Mouse (Mus musculus) embryonic facial prominence, embryonic 15.5 days (tissue): ENCODE data around the gene Sprr2a3. TPM values are rescaled to one million over a fixed set of nuclear protein-coding genes. Genes with fewer than 3 reads are reported as not detected.
"Not testable (repeated sequence)": the region's sequence is repeated elsewhere in the genome, so short reads cannot be mapped to it uniquely, and the experiment has no call there.

Source experiments
- ATAC-seq: fragments of 200-750 bp; cut with Nextera tagmentation; 2 replicates; pipeline ENCODE4 v1.8.0; 2017; ENCODE audit warnings: low read depth, moderate TSS enrichment; ENCODE audit not compliant: insufficient number of reproducible peaks, low FRiP score, low TSS enrichment
- H3K27ac ChIP-seq: fragments of 300-500 bp; sonication (generic); replicated peaks from 2 replicates; pipeline ENCODE4 v1.5.1; 2015; ENCODE audit warnings: mild to moderate bottlenecking, inconsistent platforms
- H3K27me3 ChIP-seq: fragments of 300-500 bp; sonication (generic); 2 replicates; pipeline ENCODE4 v1.6.1; 2015; ENCODE audit warnings: inconsistent platforms
- H3K36me3 ChIP-seq: fragments of 300-500 bp; sonication (generic); 2 replicates; pipeline ENCODE4 v1.6.1; 2015; ENCODE audit warnings: mild to moderate bottlenecking, inconsistent platforms
- H3K4me1 ChIP-seq: fragments of 300-500 bp; sonication (generic); 2 replicates; pipeline ENCODE4 v1.6.1; 2015; ENCODE audit warnings: inconsistent platforms
- H3K4me2 ChIP-seq: fragments of 300-500 bp; sonication (generic); replicated peaks from 2 replicates; pipeline ENCODE4 v1.6.1; 2015; ENCODE audit warnings: mild to moderate bottlenecking, inconsistent platforms
- H3K4me3 ChIP-seq: fragments of 300-500 bp; sonication (generic); replicated peaks from 2 replicates; pipeline ENCODE4 v1.5.1; 2015; ENCODE audit warnings: mild to moderate bottlenecking, inconsistent platforms
- H3K9ac ChIP-seq: fragments of 300-500 bp; sonication (generic); 2 replicates; pipeline ENCODE4 v1.6.1; 2015; ENCODE audit warnings: inconsistent platforms
- H3K9me3 ChIP-seq: fragments of 300-500 bp; sonication (generic); replicated peaks from 2 replicates; pipeline ENCODE4 v1.6.1; 2016; ENCODE audit warnings: inconsistent platforms
- WGBS: fragments of 180-500 bp; shearing (Covaris S2); methylation state at CpG from one replicate; pipeline ENCODE4 v1.1.7; 2015; 5-methylcytosine and 5-hydroxymethylcytosine counted together
- polyA plus RNA-seq: library from polyadenylated mRNA; unstranded; fragments of >200 nt; fragmentation: Nextera tagmentation; extraction: Ambion mirVana; gene quantifications from 2 replicates; pipeline ENCODE4 v1.2.1, GENCODE M21; 2015

The Sprr2a3 gene
- polyA plus RNA-seq, result 0.39 TPM in 1 of 2 replicates, not detected in the other

DNA sequence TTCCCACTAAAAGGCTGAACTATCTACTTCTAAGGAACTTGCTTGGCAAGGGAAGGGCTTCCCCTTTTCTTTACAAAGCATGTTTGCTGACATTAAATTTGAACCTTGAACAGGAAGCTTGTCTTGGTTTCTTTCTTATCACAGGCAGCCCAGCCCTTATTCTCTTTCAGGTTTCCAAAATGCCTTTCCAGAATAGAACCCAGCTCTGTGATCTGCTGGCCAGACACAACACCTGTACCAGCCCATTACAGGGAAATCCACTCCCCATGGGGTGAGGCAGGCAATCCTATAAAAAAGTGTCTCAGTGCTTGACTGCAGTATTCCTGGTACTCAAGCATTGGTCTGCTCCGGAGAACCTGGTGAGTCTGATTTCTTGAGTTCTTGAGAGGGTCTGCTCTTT is at the start of gene Sprr2a3:
Gene Sprr2a3 (plus strand): TSS at position 317 of the 400 bp plus-strand sequence.
- H3K4me2 ChIP-seq, H3K27me3 ChIP-seq, H3K27ac ChIP-seq, H3K9ac ChIP-seq, H3K36me3 ChIP-seq, H3K9me3 ChIP-seq, H3K4me3 ChIP-seq, H3K4me1 ChIP-seq, ATAC-seq: not testable (repeated sequence)
- 76% methylated on average over 1 of the region's 1 CpGs for WGBS

DNA sequence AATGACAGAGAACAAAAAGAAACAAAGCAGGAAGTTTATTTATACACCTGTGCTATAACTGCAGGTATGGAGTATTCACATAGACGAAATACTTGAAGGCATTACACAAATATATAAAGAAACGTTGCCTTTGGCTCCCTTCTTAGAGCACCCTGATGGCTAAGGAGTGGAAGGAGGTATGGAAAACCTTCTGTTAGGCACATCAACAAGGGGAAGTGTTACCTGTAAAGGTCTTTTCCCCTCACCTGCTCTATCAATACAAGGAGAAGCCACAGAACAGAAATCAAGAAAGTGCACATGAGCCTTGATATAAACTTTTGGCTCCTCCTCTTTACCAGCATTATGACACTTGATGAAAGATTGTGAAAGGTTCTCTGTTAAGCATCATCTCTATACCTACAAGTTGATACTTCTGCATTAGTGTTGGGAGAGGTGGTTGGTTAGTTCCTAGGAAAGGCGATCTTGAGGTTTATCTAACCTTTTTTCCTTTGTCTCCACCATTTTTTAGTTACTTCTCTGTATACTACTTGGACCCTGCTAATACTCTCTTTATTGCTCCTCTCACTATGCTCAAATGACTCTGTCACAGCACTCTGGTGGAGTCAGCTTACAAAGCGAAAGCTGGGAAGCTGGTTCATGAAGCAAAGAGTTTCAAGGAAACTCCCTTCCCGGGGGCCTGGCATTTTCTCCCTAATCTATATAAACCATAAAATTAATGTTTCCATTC is 48.6 kb upstream of the Sprr2a3 start:
- no CpG with 5 or more reads among the region's 5 CpGs for WGBS

DNA sequence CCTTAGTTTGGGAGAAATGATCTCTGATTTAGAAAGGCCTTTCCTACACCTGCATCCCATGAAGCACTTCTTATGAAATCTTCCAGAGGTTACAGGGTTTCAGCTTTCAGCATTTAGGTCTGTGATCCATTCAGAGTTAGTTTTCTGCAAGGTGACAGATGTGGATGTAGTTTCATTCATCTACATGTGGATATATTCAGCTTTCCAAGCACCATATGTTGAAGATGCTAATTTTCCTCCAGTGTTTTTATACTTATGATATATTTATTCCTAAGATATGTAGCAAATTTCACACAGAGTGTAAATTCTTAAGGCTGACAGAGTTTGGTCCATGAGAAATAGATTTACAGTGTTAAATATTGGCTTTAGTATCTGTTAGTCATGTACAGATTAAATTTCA is 46.5 kb upstream of the Sprr2a3 start:
- H3K4me3 ChIP-seq, H3K9ac ChIP-seq, H3K9me3 ChIP-seq, H3K36me3 ChIP-seq, H3K27me3 ChIP-seq, H3K4me2 ChIP-seq, H3K4me1 ChIP-seq, ATAC-seq, H3K27ac ChIP-seq: not testable (repeated sequence)

More for the DNA sequence above, 48.6 kb upstream of the Sprr2a3 start:
- H3K4me1 ChIP-seq, H3K4me2 ChIP-seq, H3K36me3 ChIP-seq, H3K27me3 ChIP-seq, H3K4me3 ChIP-seq, H3K27ac ChIP-seq, H3K9me3 ChIP-seq, H3K9ac ChIP-seq: not testable (repeated sequence)
- ATAC-seq, result 0 out of 2 replicates have a peak, but pooled peaks have one; percentile 43

DNA sequence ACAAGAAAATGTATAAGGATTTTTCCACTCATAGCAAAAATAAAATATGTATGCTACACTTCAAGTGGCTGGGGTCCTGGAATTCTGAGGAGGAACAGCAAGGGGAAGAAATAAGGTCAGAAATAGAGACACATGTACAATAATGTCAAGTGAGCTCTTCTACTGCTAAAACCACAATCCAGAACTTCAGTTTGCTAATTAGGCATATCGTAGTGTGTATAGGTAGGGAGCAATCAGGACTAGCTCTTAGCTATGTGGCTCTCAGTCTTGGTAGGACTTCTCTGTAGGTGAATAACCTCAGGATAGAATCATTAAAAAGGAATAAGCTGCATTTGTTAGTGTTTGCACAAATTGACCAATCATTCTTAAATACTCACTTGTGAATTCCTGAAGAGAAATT is 46.0 kb upstream of the Sprr2a3 start:
- H3K36me3 ChIP-seq, H3K4me1 ChIP-seq, H3K9ac ChIP-seq, H3K27ac ChIP-seq, H3K27me3 ChIP-seq, H3K9me3 ChIP-seq, H3K4me3 ChIP-seq, H3K4me2 ChIP-seq, ATAC-seq: not testable (repeated sequence)
- WGBS, result no CpG with 5 or more reads among the region's 1 CpGs

DNA sequence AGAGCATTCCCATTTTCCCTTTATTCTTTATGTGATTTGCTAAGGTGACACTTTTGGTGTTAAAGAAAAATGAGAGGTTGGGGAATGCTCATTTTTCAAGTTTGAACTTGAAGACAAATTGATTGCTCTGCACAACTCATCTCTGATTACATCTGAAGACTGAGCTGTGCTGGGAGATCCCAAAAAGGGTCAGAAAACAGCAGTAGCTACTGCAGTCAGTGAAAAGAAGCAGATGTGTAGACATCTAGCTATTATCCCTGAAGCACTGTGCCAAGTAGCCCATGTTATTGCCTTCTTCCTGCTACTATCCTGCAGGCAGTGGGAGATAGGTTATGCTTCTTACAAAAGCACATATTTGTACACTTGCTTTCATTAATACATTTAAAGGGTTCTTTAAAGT is 40.4 kb upstream of the Sprr2a3 start:
- not testable (repeated sequence) for H3K4me1 ChIP-seq, H3K9ac ChIP-seq, H3K36me3 ChIP-seq, H3K27me3 ChIP-seq, H3K27ac ChIP-seq, ATAC-seq, H3K4me2 ChIP-seq, H3K4me3 ChIP-seq, H3K9me3 ChIP-seq

DNA sequence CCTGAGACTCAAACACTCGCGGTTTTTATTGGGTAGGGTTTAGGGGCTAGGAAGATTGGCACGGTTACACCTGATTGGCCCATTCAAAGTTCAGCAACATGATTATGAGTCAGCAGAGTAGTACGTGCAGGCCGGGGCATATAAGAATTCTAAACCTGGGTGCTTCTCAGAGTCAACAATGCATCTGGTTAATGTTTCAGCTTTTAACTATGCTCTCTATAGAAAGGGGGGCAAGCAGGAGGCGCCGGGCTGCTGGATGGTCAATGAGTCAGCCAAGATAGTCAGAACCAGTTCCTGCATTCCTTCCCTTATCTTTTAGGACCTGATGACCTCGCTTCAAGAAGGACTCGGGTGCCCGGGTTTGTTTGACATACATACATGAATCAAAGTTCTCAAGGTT is 39.0 kb upstream of the Sprr2a3 start:
- not testable (repeated sequence) for H3K9me3 ChIP-seq, H3K36me3 ChIP-seq, H3K9ac ChIP-seq, H3K4me2 ChIP-seq, H3K4me1 ChIP-seq, H3K27ac ChIP-seq, ATAC-seq, H3K4me3 ChIP-seq, H3K27me3 ChIP-seq
- no CpG with 5 or more reads among the region's 10 CpGs for WGBS

DNA sequence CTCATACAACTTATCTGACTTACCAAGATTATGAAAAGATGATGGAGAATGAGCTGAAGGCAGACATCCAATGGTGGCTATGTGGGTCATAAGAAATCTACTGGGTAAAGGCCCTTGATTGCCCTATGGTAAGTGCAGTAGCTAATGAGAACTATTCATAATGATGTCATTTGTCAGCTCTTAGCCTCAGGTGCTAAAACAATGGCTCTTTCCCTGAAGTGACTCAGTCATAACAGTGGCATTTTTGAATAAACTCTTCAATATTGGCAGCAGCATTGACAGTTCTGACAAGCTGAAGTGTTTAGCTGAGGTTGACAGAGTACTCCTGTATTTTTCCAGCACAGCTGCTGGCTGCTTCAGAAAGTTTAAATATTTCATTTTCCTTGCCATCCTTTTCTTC is 36.7 kb upstream of the Sprr2a3 start:
- not testable (repeated sequence) for H3K36me3 ChIP-seq, H3K27ac ChIP-seq, H3K27me3 ChIP-seq, H3K4me2 ChIP-seq, H3K4me3 ChIP-seq, ATAC-seq, H3K4me1 ChIP-seq, H3K9me3 ChIP-seq, H3K9ac ChIP-seq

DNA sequence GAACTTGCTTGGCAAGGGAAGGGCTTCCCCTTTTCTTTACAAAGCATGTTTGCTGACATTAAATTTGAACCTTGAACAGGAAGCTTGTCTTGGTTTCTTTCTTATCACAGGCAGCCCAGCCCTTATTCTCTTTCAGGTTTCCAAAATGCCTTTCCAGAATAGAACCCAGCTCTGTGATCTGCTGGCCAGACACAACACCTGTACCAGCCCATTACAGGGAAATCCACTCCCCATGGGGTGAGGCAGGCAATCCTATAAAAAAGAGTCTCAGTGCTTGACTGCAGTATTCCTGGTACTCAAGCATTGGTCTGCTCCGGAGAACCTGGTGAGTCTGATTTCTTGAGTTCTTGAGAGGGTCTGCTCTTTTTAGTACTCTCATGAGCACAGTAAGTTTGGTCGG is 34.8 kb upstream of the Sprr2a3 start:
- not testable (repeated sequence) for H3K4me2 ChIP-seq, H3K4me3 ChIP-seq, ATAC-seq, H3K4me1 ChIP-seq, H3K27ac ChIP-seq, H3K9ac ChIP-seq, H3K27me3 ChIP-seq, H3K9me3 ChIP-seq, H3K36me3 ChIP-seq
- WGBS, result 95% methylated on average over 2 of the region's 2 CpGs

DNA sequence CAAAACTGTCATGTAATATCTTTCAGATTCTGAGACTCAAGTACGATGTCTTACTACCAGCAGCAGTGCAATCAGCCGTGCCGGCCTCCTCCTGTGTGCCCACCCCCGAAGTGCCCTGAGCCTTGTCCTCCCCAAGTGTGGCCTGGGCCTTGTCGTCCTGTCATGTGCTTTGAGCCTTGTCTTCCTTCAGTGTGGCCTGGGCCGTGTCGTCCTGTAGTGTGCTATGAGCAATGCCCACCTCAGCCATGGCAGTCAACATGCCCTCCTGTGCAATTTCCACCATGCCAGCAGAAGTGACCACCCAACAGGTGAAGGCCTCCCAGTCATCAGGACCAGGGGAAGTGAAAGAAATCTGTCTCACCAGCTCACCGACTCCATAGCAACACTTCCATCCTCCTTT is 31.4 kb upstream of the Sprr2a3 start:
- not testable (repeated sequence) for H3K36me3 ChIP-seq, H3K9me3 ChIP-seq, H3K4me2 ChIP-seq, H3K9ac ChIP-seq, H3K27me3 ChIP-seq, H3K27ac ChIP-seq, H3K4me3 ChIP-seq, H3K4me1 ChIP-seq
- no CpG with 5 or more reads among the region's 8 CpGs for WGBS
- peak; percentile 66; the same call in 1 of the 2 replicates for ATAC-seq

DNA sequence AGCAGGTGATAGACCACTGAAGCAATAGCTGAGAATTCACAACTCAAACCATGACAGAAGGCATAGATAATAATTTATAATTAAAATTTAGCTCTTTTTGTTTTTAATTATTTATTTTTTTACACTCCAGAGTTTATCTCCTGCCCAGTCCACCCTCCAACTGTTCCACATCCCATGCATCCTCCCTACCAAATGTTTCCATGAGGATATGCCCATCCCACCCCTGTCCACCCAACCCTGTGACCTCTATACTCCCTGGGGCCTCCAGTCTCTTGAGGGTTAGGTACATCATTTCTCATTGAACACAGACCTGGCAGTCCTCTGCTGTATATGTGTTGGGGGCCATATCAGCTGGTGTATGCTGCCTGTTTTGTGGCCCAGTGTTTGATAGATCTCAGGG is 26.7 kb upstream of the Sprr2a3 start:
- ATAC-seq, H3K27me3 ChIP-seq: not testable (repeated sequence)

DNA sequence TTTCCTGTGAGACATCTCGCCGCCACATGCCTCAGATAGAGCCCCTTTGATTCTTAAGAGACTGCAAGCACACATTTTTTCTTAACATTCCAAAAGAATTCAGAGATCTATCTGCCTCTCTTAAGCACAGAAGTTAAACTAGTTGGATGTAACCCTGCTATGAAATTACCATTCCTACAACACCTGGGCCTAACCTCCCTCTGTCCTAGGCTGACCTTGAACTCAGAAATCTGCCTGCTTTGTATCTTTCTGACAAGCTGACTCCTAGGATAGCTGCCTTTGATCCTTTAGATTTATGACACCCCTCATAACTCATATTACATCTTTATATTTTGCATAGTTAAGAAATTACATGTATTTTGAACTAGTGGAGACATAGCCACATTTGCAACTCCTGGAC is 21.8 kb upstream of the Sprr2a3 start:
- H3K4me3 ChIP-seq, H3K9ac ChIP-seq, H3K4me1 ChIP-seq, H3K36me3 ChIP-seq, H3K27ac ChIP-seq, ATAC-seq, H3K4me2 ChIP-seq, H3K27me3 ChIP-seq, H3K9me3 ChIP-seq: not testable (repeated sequence)
- WGBS, result no CpG with 5 or more reads among the region's 2 CpGs

More for the DNA sequence above, 26.7 kb upstream of the Sprr2a3 start:
- H3K4me2 ChIP-seq, H3K9me3 ChIP-seq, H3K9ac ChIP-seq, H3K36me3 ChIP-seq, H3K4me1 ChIP-seq, H3K4me3 ChIP-seq, H3K27ac ChIP-seq: not testable (repeated sequence)

DNA sequence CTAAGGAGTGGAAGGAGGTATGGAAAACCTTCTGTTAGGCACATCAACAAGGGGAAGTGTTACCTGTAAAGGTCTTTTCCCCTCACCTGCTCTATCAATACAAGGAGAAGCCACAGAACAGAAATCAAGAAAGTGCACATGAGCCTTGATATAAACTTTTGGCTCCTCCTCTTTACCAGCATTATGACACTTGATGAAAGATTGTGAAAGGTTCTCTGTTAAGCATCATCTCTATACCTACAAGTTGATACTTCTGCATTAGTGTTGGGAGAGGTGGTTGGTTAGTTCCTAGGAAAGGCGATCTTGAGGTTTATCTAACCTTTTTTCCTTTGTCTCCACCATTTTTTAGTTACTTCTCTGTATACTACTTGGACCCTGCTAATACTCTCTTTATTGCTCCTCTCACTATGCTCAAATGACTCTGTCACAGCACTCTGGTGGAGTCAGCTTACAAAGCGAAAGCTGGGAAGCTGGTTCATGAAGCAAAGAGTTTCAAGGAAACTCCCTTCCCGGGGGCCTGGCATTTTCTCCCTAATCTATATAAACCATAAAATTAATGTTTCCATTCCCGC is 13.7 kb upstream of the Sprr2a3 start:
- H3K9me3 ChIP-seq, H3K4me1 ChIP-seq, H3K4me3 ChIP-seq, H3K9ac ChIP-seq, ATAC-seq, H3K27me3 ChIP-seq, H3K36me3 ChIP-seq, H3K27ac ChIP-seq, H3K4me2 ChIP-seq: not testable (repeated sequence)
- no CpG with 5 or more reads among the region's 4 CpGs for WGBS
